In genomic region chr14:78987543-78987942, GRCm38 (mm10) we compare ENCODE assay signal across 21 mouse cellular contexts.
A peak's percentile ranks its signal among the peaks of the same experiment; 100 is the strongest.
DNase-seq lines count a peak whose midpoint lies in the region; ATAC-seq and TF ChIP-seq lines count a peak whose summit lies in the region.
"Had no signal": no experiment of that assay in that cellular context is flagged by ENCODE, and none has a peak within 500 bp of the region (broad histone marks: within the 10 kb centered on the region; RNA-seq: fewer than 3 reads in every experiment).

No protein-coding gene starts in this region.

- H3K4me2 ChIP-seq in hindbrain, postnatal 0 days (ENCODE audit: low read depth, low read length) = no peak overlapping the region
- no peak overlapping the region for H3K4me2 ChIP-seq in hindbrain, embryonic 11.5 days (replicated peaks; ENCODE audit: low read depth, low read length)
- H3K4me2 ChIP-seq: embryonic facial prominence, embryonic 13.5 days; liver, embryonic 11.5 days; lung, embryonic 15.5 days; neural tube, embryonic 15.5 days had no signal

- H3K4me3 ChIP-seq in hindbrain, postnatal 0 days (ENCODE audit: low read length) = no peak overlapping the region
- no peak overlapping the region for H3K4me3 ChIP-seq in hindbrain, embryonic 10.5 days
- H3K4me3 ChIP-seq in hindbrain, embryonic 11.5 days (ENCODE audit: low read depth, low read length) = no peak overlapping the region
- H3K4me3 ChIP-seq: embryonic facial prominence, embryonic 13.5 days; heart, embryonic 10.5 days; lung, embryonic 15.5 days; myocyte; neural tube, embryonic 15.5 days had no signal

- no peak for ATAC-seq in hindbrain, postnatal 0 days
- ATAC-seq in hindbrain, embryonic 11.5 days (ENCODE audit: low FRiP score) = no peak
- ATAC-seq: Patski had no signal

- H3K9ac ChIP-seq in hindbrain, postnatal 0 days (replicated peaks; ENCODE audit: low read length) = no peak overlapping the region
- H3K9ac ChIP-seq in hindbrain, embryonic 11.5 days (ENCODE audit: low read depth, low read length) = no peak overlapping the region
- H3K9ac ChIP-seq: embryonic facial prominence, embryonic 13.5 days; lung, embryonic 15.5 days; neural tube, embryonic 15.5 days had no signal

- DNase-seq in hindbrain, postnatal 0 days (ENCODE audit: low spot score) = peak; percentile 13
- no peak for DNase-seq in hindbrain, embryonic 10.5 days (ENCODE audit: low spot score)
- DNase-seq in lung, postnatal 14 days = peak; percentile 9
- DNase-seq in lung, postnatal 36 days = no peak
- peak; percentile 57 for DNase-seq in brain, adult 2 months (ENCODE audit: low read depth, low spot score)
- DNase-seq in telencephalon, adult 2 months (ENCODE audit: low read depth, low spot score) = peak; percentile 29
- DNase-seq in hindbrain, embryonic 11.5 days (ENCODE audit: low spot score) = no peak
- DNase-seq: cerebellum, adult 9-10 months; gastrocnemius, postnatal 25 days; heart, postnatal 14 days; kidney, adult 8-10 months; kidney, postnatal 4 days; midbrain, embryonic 14.5 days; retina, postnatal 1 day had no signal

- no peaks in the 10 kb centered on the region for H3K27me3 ChIP-seq in hindbrain, postnatal 0 days (ENCODE audit: insufficient read depth, low read length)
- no peaks in the 10 kb centered on the region for H3K27me3 ChIP-seq in hindbrain, embryonic 10.5 days (ENCODE audit: insufficient read depth, poor library complexity, severe bottlenecking)
- H3K27me3 ChIP-seq in hindbrain, embryonic 11.5 days (ENCODE audit: control insufficient read depth, insufficient read depth, low read length) = no peaks in the 10 kb centered on the region
- H3K27me3 ChIP-seq: embryonic facial prominence, embryonic 13.5 days; lung, embryonic 15.5 days; neural tube, embryonic 15.5 days; Patski had no signal

- H3K36me3 ChIP-seq in hindbrain, postnatal 0 days (ENCODE audit: insufficient read depth, low read length) = no peaks in the 10 kb centered on the region
- no peaks in the 10 kb centered on the region for H3K36me3 ChIP-seq in hindbrain, embryonic 10.5 days
- no peaks in the 10 kb centered on the region for H3K36me3 ChIP-seq in hindbrain, embryonic 11.5 days (ENCODE audit: control insufficient read depth, insufficient read depth, low read length)
- H3K36me3 ChIP-seq: embryonic facial prominence, embryonic 13.5 days; heart, embryonic 10.5 days; lung, embryonic 15.5 days; neural tube, embryonic 15.5 days had no signal

- no peaks in the 10 kb centered on the region for H3K4me1 ChIP-seq in hindbrain, postnatal 0 days (ENCODE audit: insufficient read depth, low read length)
- no peaks in the 10 kb centered on the region for H3K4me1 ChIP-seq in hindbrain, embryonic 10.5 days (replicated peaks)
- H3K4me1 ChIP-seq in hindbrain, embryonic 11.5 days (replicated peaks; ENCODE audit: control insufficient read depth, insufficient read depth, low read length) = no peaks in the 10 kb centered on the region
- H3K4me1 ChIP-seq: neural tube, embryonic 15.5 days had no signal

- TF ChIP-seq CTCF in hindbrain, postnatal 0 days (IDR thresholded peaks at IDR 0.05; ENCODE audit: low read depth) = no peak

- H3K27ac ChIP-seq in hindbrain, postnatal 0 days = no peak overlapping the region
- H3K27ac ChIP-seq in hindbrain, embryonic 10.5 days = no peak overlapping the region
- H3K27ac ChIP-seq in hindbrain, embryonic 11.5 days (ENCODE audit: low read depth, low read length) = no peak overlapping the region
- H3K27ac ChIP-seq: embryonic facial prominence, embryonic 13.5 days; heart, embryonic 10.5 days; lung, embryonic 15.5 days; neural tube, embryonic 15.5 days had no signal

- no peaks in the 10 kb centered on the region for H3K9me3 ChIP-seq in hindbrain, postnatal 0 days (ENCODE audit: low read length)
- H3K9me3 ChIP-seq in hindbrain, embryonic 10.5 days = no peaks in the 10 kb centered on the region
- no peaks in the 10 kb centered on the region for H3K9me3 ChIP-seq in hindbrain, embryonic 11.5 days (ENCODE audit: control insufficient read depth, low read length)
- H3K9me3 ChIP-seq: embryonic facial prominence, embryonic 13.5 days; heart, embryonic 10.5 days; lung, embryonic 15.5 days; neural tube, embryonic 15.5 days had no signal

- WGBS in hindbrain, postnatal 0 days = 71% methylated on average over 8 of the region's 8 CpGs
- 89% methylated on average over 8 of the region's 8 CpGs for WGBS in hindbrain, embryonic 10.5 days
- 93% methylated on average over 8 of the region's 8 CpGs for WGBS in hindbrain, embryonic 11.5 days

Comparison
In these comparisons a context has a peak if more than half of its experiments do, and no peak if none do; other contexts are left out.
1. DNase-seq: peak in hindbrain, postnatal 0 days (single experiment), lung, postnatal 14 days (single experiment), brain, adult 2 months (single experiment) and telencephalon, adult 2 months (single experiment); none in hindbrain, embryonic 10.5 days (single experiment), lung, postnatal 36 days (single experiment) and hindbrain, embryonic 11.5 days (single experiment).